Mouse (Mus musculus) frontal cortex, adult (tissue): ENCODE data around the gene Slc28a1.
A peak's percentile ranks its signal among the peaks of the same experiment; 100 is the strongest.
"Not testable (repeated sequence)": the region's sequence is repeated elsewhere in the genome, so short reads cannot be mapped to it uniquely, and the experiment has no call there.

ENCODE experiments used
- ATAC-seq: cut with Nextera tagmentation; 2 replicates; pipeline ENCODE4 v1.9.2; 2017; ENCODE audit warnings: mild to moderate bottlenecking, moderate library complexity, mixed read lengths; ENCODE audit not compliant: low TSS enrichment

The Slc28a1 gene

GRCm38 (mm10) chr7:81167124-81167523 is 52.5 kb downstream of the Slc28a1 start:
- peak; percentile 64; the same call in 1 of the 2 replicates for ATAC-seq

DNA sequence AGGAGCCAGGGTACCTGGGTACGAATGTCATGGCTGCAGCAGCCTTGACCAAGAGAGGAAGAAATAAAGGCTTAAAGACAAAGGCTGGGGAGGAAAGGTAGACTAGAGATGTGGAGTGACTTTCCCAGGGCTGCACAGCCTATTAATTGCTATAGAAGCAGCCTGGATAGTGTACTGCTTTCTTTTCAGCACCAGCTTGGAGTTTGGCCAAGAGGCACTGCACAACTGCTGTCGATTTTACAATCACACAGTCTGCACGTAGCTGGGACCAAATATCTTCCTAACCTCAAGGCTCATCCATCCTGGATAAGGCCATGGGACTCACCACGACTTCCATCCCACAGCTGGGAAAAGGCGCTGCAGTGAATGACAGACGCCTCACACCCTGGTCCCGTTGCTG is 54.8 kb downstream of the Slc28a1 start:
- ATAC-seq, result no peak

DNA sequence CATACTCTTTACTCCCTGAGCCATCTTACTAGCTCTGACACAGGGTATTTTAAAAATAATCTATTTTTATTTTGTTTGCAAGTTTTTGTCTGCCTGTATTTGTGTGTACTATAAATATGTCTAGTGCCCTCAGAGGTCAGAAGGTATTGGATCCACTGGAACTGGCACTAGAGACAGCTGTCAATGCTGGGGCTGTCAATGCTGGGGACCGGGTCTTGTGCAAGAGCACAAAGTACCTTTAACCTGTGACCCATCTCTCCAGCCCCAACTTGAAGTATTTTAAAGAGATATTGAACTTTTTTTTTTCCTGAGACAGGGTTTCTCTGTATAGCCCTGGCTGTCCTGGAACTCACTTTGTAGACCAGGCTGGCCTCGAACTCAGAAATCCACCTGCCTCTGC is 59.3 kb downstream of the Slc28a1 start:
- no peak for ATAC-seq

GRCm38 (mm10) chr7:81174654-81175053 is 60.1 kb downstream of the Slc28a1 start:
- ATAC-seq, result no peak

GRCm38 (mm10) chr7:81176187-81176769 is 61.7 kb downstream of the Slc28a1 start:
- no peak for ATAC-seq

GRCm38 (mm10) chr7:81179494-81179893 is 64.9 kb downstream of the Slc28a1 start:
- peak; percentile 50; the same call in 1 of the 2 replicates for ATAC-seq

- ATAC-seq, result no peak
Observed at GRCm38 (mm10) chr7:81182492-81183175, 68.0 kb downstream of the Slc28a1 start.

GRCm38 (mm10) chr7:81183181-81183580 is 68.6 kb downstream of the Slc28a1 start:
- no peak for ATAC-seq

- ATAC-seq, result no peak
Observed at GRCm38 (mm10) chr7:81184136-81184535, 69.5 kb downstream of the Slc28a1 start.

GRCm38 (mm10) chr7:81184651-81185050 is 70.1 kb downstream of the Slc28a1 start:
- ATAC-seq, result no peak

DNA sequence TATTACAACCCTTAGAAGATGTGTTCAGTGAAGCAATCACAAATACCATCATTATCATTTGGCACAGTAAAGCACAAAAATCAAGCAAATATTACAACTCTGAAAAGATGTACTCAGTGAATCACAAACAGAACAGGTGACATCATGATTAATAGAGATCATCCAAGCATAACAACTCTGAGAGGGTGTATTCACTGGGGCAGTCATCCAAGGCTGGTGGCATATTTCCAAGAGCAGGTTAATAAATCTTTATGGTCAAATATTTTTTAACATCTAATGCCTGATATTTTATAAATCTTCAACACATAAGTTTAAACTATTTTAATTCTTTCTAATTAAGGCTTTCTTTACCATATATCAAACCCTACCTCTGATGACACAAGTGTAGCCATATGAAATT is 71.4 kb downstream of the Slc28a1 start:
- not testable (repeated sequence) for ATAC-seq

DNA sequence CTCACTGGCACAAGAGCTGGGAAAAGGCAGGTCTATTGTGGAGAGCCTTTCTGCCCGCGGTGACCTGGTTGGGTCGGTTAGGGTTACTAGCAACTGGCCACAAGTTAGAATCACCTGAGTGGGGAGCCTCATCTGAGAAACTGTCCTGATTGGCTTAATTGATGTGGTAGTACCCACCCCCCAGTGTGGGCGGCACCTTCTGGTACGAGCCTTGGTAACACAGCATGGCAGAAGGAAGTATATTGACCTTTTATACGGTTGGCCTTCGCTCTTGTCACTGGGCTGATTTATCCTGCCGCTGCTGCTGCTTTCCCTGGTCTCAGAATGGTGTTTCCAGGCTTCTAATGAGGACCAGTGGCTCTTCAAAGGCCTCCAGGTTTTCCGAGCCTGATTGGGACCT is 74.6 kb downstream of the Slc28a1 start:
- ATAC-seq, result no peak

DNA sequence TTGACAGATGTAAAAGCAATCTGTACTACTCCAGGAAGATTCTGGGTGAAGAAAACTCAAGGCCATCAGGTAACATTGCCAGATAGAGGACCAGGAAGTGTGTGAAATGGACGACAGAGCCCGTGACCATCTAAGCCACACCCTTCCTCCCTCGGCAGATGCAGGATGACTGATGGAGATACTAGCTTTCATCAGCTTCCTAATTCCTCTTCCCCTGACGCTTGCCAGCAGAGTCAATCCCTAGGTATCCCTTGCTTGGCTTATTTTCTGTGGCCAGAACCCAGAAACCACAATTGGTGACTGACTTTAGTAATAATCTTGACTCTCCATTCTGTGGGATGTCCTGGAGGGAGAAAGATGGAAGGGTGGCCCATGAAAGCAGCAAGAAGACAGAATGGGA is 80.9 kb downstream of the Slc28a1 start:
- ATAC-seq, result no peak

GRCm38 (mm10) chr7:81196796-81197195 is 82.2 kb downstream of the Slc28a1 start:
- ATAC-seq, result no peak

- ATAC-seq, result no peak
Observed at GRCm38 (mm10) chr7:81198538-81198937, 83.9 kb downstream of the Slc28a1 start.

GRCm38 (mm10) chr7:81199109-81199508 is 84.5 kb downstream of the Slc28a1 start:
- no peak for ATAC-seq

DNA sequence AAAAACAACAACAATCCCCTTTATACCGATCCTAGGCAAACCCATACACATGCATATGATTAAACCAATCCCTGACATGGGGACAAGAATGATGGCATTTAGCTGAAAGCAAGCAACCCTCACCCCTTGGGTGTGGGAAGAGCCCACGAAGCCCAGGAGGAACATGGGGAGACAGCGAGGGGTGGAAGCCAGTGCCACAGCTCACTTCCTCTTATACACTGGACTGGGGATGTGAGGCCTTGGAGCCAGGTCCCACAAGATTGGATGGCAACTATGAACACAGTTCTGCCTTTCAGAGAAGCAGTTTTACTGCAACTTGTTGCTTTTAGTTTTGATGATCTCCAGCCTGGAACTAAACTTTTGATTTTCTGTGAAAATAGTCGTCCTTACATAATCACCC is 85.2 kb downstream of the Slc28a1 start:
- no peak for ATAC-seq

DNA sequence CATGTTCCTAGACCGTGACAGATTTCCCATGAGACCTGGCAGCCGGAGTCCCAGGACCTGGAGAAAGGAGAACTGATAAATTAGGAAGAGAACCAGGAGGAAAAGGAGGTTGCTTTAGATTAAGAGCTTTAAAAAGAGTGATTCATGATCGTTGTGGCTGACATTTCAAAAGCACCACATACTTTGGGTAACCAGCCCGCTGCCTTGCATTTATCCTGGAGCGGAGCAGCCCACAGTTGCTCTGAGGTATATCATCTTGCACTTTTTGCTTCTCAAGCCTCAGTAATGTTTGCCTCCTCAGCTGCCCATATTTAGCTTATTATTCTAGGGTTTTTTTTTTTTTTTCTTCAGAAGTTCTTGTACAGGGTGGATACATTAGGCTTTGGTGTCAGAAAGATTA is 87.8 kb downstream of the Slc28a1 start:
- ATAC-seq, result no peak

GRCm38 (mm10) chr7:81203576-81203975 is 89.0 kb downstream of the Slc28a1 start:
- ATAC-seq, result not testable (repeated sequence)

GRCm38 (mm10) chr7:81208944-81209343 is 94.3 kb downstream of the Slc28a1 start:
- 0 out of 2 replicates have a peak, but pooled peaks have one; percentile 53 for ATAC-seq

DNA sequence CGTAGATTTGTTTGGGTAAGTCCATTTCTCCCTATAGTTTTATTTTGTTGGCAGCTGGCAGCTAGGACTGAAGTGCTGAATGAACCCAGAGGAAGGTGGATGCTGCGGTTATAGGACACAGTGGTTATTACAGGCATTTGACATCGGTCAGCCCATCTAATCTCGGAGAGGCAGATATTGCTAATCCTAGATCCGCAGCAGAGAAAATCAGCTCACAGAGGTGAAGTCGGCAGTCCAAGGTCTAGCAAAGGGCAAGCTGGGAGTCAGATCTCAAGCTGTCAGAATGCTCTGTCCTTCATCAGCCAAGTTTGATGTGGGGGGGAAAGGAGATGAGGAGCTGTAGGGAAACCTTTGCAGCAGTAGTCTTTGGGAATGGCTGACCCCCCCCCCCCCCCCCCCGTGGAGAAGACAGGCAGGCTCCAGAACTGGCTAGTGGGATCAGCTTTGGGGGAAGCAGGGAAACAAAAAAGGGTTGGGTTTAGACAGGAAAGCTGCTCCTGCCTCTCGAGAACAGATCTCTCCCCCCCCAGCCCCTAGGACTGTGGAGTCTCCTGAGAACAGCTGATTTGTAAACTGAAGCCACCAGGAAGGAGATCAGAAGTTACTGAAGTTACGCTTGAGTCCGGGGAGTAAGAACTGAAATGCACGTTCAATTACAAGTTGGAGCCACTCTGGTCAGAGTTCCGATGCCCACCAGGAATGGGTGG is 95.5 kb downstream of the Slc28a1 start:
- no peak for ATAC-seq

DNA sequence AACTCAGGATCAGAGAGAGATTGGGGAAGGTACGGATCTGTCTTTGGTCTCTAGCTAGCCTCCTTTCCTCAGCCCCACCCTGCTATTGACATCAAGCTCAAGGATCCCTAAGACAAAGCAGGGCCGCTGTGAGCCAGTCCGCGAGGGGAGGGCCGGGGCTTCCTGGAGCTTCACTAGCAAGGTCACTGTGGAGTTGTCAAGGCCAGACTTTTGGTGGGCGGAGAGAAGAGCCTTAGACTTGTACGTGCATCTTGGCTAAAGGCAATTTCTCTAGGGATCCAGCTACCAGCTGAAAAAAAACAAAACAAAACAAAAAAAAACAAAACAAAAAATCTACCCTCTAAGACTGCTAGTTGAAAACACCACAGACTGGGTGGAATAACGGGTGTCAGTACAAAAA is 97.2 kb downstream of the Slc28a1 start:
- ATAC-seq, result no peak

GRCm38 (mm10) chr7:81212261-81212681 is 97.7 kb downstream of the Slc28a1 start:
- ATAC-seq, result no peak
